Mouse (Mus musculus) left cerebral cortex, adult 11 months (tissue): ENCODE results near the gene Gm14147.
"Not testable (repeated sequence)": the region's sequence is repeated elsewhere in the genome, so short reads cannot be mapped to it uniquely, and the experiment has no call there.

Experiments
- DNase-seq: peaks from one replicate; pipeline ENCODE4 v3.0.0; 2022; ENCODE audit warnings: low spot score

The Gm14147 gene

DNA sequence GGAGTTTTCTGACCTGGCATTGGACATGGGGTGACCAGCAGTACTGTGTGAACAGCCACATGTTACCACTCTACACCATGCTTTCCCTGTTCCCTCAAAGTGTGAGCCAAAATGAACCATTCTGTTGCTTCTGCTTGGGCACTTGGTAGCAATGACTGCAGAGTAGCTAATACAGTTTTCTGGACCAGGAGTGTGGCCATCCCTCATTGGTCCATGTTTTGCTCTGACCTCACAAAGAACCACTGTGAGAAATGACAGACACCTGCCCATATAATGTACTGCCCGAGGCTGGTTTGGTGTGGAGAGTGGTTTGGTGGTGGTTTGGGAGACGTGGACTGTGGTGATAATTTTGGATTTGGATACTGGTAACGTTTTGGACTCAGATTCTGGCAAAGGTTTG, at the start of gene Gm14147:
Gene Gm14147, plus strand, starts transcription at position 301 of the 400 bp plus-strand sequence.
- DNase-seq: not testable (repeated sequence)

DNA sequence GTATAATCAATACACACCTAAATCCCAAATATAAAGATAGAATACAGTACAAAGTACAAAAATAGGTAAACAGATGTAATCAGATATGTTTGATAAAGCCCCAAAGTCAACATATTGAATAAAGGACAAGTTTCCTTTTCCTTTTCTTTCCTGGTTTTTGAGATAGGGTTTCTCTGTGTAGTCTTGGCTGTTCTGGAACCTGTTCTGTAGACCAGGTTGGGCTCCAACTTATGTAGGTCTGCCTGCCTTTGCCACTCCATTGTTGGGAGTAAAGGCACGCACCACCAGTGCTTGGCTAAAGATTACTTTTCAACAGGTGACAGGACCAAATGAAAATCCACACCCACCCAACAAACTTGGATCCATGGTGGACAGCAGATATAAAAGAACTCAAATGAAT, 41.4 kb upstream of the Gm14147 start:
- DNase-seq: no peak

GRCm38 (mm10) chr2:151092250-151092649, 5.8 kb upstream of the Gm14147 start, which contains the start of gene Gm14151:
Gene Gm14151 (minus strand): TSS chr2:151092350.
- DNase-seq: not testable (repeated sequence)
